Mouse (Mus musculus) kidney, adult 18-20 months (tissue): Measurements from ENCODE around the gene Emilin3.

Source experiments
- DNase-seq: peaks from one replicate; pipeline ENCODE4 v3.0.0; 2021

Emilin3 gene

DNA sequence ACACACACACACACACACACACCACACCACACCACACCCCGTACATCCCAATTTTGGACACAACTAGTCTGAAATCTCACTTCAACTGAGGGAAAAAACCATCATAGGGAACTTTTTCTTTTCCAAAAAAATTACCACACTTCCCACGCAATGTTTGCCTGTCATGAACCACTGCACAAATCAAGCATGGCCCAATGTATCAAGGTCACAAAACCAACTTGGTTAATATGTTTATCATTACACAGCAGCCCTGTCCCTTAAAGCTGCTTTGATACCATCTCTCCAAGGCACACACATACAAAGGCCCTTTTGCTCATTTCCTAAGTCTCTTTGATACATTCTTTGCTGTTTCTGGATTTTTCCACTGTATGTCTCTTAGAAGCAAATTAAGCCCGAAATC, 40.8 kb downstream of the Emilin3 start:
- DNase-seq, result no peak

DNA sequence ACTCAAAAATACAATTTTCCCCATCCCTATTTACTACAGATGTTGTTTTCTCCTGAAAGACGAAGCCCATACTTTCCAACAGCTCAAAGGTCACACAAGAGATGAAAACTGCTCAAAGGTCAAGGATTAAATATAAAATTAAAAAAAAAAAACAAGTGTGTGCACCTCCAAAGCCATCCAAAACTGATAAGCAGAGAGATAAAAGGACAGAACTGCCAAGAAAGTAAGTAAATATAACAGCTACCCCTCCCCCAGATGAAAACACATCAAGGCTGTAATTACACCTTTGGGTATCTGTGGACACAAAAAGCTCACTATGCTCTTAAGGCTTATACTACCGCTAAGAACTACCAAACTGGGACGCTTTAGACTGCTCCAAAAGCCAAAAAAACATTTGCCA, 42.7 kb downstream of the Emilin3 start:
- no peak for DNase-seq

DNA sequence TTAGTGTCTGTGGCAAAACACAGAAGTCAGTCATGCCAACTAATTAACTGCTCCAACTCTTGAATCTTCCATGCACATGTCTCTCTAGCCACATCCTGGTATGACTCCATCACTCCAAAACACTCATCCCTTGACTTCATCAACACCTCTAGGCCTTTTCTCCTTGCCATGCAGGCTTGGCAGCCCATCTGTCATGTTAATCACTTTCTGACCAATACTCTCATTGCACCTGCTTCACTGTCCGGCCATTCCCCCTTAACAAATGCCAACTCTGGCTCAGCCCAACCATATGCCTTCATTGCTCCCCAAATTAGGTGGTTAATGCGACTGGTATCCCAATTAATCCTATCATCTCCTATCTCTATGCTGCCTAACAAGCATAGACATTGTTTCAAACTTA, 46.9 kb downstream of the Emilin3 start:
- no peak for DNase-seq

DNA sequence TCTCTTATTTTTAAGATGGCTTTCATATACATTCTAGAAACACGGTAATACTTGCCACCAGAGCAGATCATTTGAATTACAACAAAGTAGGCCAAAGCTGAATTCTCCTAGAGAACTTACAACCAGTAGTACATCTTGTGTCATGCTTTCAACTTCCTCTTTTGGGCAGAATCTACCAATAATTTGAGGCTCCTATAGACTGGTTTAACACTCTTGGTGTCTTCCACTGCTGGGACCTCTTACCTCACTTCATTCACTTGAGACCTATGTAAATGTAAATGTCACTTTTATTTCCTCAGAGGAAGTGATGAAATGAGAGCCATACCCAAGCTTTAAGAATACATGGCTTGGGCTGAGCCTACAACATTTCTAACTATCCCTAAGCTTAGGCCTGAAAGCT, 48.0 kb downstream of the Emilin3 start:
- no peak for DNase-seq

DNA sequence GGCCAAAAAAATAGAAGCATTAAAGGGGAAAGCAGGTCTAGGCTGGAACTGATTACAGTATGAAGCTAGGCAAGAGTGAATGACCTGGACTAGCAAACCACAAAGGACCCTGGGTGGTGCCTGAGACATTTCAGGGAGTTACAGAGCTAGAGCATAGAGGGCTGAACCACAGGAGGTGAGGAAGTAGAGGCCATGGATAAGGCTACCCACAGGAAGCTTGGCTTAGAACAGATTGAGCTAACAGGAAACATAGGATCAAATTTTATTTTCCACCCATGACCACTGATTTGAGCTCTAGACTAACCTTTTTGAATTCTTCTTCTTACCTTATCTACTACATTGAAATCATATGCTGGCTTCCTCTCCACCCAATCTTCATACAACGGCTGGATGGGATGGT, 51.8 kb downstream of the Emilin3 start:
- DNase-seq, result no peak
